ENCODE assay signal across 13 mouse cellular contexts in the genomic region with DNA sequence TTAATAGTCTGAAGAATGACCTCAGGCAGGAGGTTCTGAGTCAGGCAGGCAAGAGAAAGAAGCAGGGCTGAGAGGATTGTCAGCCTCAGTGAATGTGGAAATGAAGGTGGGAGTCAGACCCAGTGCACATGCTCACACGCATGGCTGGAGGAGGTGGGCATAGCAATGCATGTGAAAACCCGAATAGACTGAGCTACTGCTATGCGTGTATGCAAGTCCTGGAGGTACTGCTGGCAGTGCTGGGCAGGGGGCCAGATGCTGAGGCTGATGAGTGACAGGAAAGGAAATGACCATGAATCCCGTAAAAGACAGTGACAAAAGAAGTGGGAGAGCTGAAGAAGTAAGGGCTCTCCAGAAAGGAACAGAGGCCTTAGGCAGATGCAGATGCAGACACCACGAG. TPM values are rescaled to one million over a fixed set of nuclear protein-coding genes. Genes with fewer than 3 reads are reported as not detected.
DNase-seq lines count a peak whose midpoint lies in the region; ATAC-seq and TF ChIP-seq lines count a peak whose summit lies in the region.
"Had no signal": no experiment of that assay in that cellular context is flagged by ENCODE, and none has a peak within 500 bp of the region (broad histone marks: within the 10 kb centered on the region; RNA-seq: fewer than 3 reads in every experiment).

No protein-coding gene starts in this region.

- ATAC-seq in forebrain, embryonic 13.5 days: peak; percentile 75
- no peak for ATAC-seq in forebrain, embryonic 16.5 days
- ATAC-seq in lung, embryonic 14.5 days (ENCODE audit: insufficient read depth): no peak

- peaks cover 10% of the 10 kb centered on the region; the same call in 1 of the 2 replicates for H3K4me1 ChIP-seq in forebrain, embryonic 13.5 days
- peaks cover 4% of the 10 kb centered on the region; the same call in 1 of the 2 replicates for H3K4me1 ChIP-seq in forebrain, embryonic 16.5 days (replicated peaks; ENCODE audit: control insufficient read depth, insufficient read depth, low read length)
- 0 out of 2 replicates have a peak, but pooled peaks cover 6% of the 10 kb centered on the region for H3K4me1 ChIP-seq in lung, embryonic 14.5 days (ENCODE audit: insufficient read depth)
- H3K4me1 ChIP-seq in lung, adult 2 months (ENCODE audit: control insufficient read depth, insufficient read depth, low read length): peaks cover 3% of the 10 kb centered on the region
- H3K4me1 ChIP-seq: hindbrain, embryonic 10.5 days; liver, embryonic 15.5 days; neural tube, embryonic 15.5 days had no signal

- H3K27me3 ChIP-seq in forebrain, embryonic 13.5 days: no peaks in the 10 kb centered on the region
- H3K27me3 ChIP-seq in forebrain, embryonic 16.5 days (replicated peaks; ENCODE audit: control insufficient read depth, insufficient read depth, low read length): no peaks in the 10 kb centered on the region
- no peaks in the 10 kb centered on the region for H3K27me3 ChIP-seq in lung, embryonic 14.5 days (ENCODE audit: insufficient read depth, low read length)
- H3K27me3 ChIP-seq: embryonic facial prominence, embryonic 12.5 days; liver, embryonic 15.5 days; neural tube, embryonic 15.5 days had no signal

- TF ChIP-seq POLR2A in lung, adult 2 months (IDR thresholded peaks at IDR 0.05; ENCODE audit: borderline replicate concordance, extremely low read depth, low read depth, low read length): no peak

- no peak overlapping the region for H3K4me2 ChIP-seq in forebrain, embryonic 13.5 days
- no peak overlapping the region for H3K4me2 ChIP-seq in forebrain, embryonic 16.5 days (ENCODE audit: low read length)
- H3K4me2 ChIP-seq in lung, embryonic 14.5 days: no peak overlapping the region
- H3K4me2 ChIP-seq: embryonic facial prominence, embryonic 12.5 days; liver, embryonic 15.5 days; neural tube, embryonic 15.5 days had no signal

- TF ChIP-seq CTCF in lung, embryonic 14.5 days (IDR thresholded peaks at IDR 0.05; ENCODE audit: low read depth): no peak
- TF ChIP-seq CTCF in lung, adult 2 months (IDR thresholded peaks at IDR 0.05; ENCODE audit: insufficient read depth, low read length): no peak

- H3K27ac ChIP-seq in forebrain, embryonic 13.5 days: no peak overlapping the region
- H3K27ac ChIP-seq in forebrain, embryonic 16.5 days (ENCODE audit: low read length): no peak overlapping the region
- H3K27ac ChIP-seq in lung, embryonic 14.5 days (ENCODE audit: low read depth): no peak overlapping the region
- H3K27ac ChIP-seq: embryonic facial prominence, embryonic 12.5 days; hindbrain, embryonic 10.5 days; liver, embryonic 15.5 days; neural tube, embryonic 15.5 days had no signal

- DNase-seq in lung, embryonic 14.5 days: peak; percentile 53
- no peak for DNase-seq in lung, adult 2 months
- peak; percentile 69 for DNase-seq in adrenal gland, postnatal 10 days
- peak; percentile 53 for DNase-seq in kidney, postnatal 10 days
- DNase-seq in layer of hippocampus, adult 8-10 months (ENCODE audit: low spot score in 2 of 2): no peak
- DNase-seq in thymus, postnatal 36 days: no peak
- DNase-seq: cerebellum, adult 8-10 months had no signal

- 50% methylated on average over 5 of the region's 5 CpGs for WGBS in forebrain, embryonic 13.5 days
- 26% methylated on average over 5 of the region's 5 CpGs for WGBS in forebrain, embryonic 16.5 days
- WGBS in lung, embryonic 14.5 days: 47% methylated on average over 5 of the region's 5 CpGs
- 51% methylated on average over 5 of the region's 5 CpGs for WGBS in lung, adult 2 months

- H3K9ac ChIP-seq in forebrain, embryonic 13.5 days: no peak overlapping the region
- no peak overlapping the region for H3K9ac ChIP-seq in forebrain, embryonic 16.5 days (replicated peaks; ENCODE audit: low read depth, low read length)
- H3K9ac ChIP-seq in lung, embryonic 14.5 days: no peak overlapping the region
- H3K9ac ChIP-seq: embryonic facial prominence, embryonic 12.5 days; liver, embryonic 15.5 days; neural tube, embryonic 15.5 days had no signal

- no peak overlapping the region for H3K4me3 ChIP-seq in forebrain, embryonic 13.5 days
- no peak overlapping the region for H3K4me3 ChIP-seq in forebrain, embryonic 16.5 days (replicated peaks; ENCODE audit: low read length)
- H3K4me3 ChIP-seq in lung, embryonic 14.5 days (ENCODE audit: low read depth, low read length): no peak overlapping the region
- no peak overlapping the region for H3K4me3 ChIP-seq in lung, adult 2 months (replicated peaks; ENCODE audit: extremely low read depth, low read depth, low read length)
- H3K4me3 ChIP-seq: embryonic facial prominence, embryonic 12.5 days; hindbrain, embryonic 10.5 days; liver, embryonic 15.5 days; neural tube, embryonic 15.5 days had no signal

- H3K36me3 ChIP-seq in forebrain, embryonic 13.5 days (ENCODE audit: poor library complexity, severe bottlenecking): no peaks in the 10 kb centered on the region
- no peaks in the 10 kb centered on the region for H3K36me3 ChIP-seq in forebrain, embryonic 16.5 days (ENCODE audit: control insufficient read depth, insufficient read depth)
- H3K36me3 ChIP-seq in lung, embryonic 14.5 days (ENCODE audit: insufficient read depth): no peaks in the 10 kb centered on the region
- H3K36me3 ChIP-seq: embryonic facial prominence, embryonic 12.5 days; hindbrain, embryonic 10.5 days; liver, embryonic 15.5 days; neural tube, embryonic 15.5 days had no signal

- H3K9me3 ChIP-seq in forebrain, embryonic 13.5 days (replicated peaks): no peaks in the 10 kb centered on the region
- no peaks in the 10 kb centered on the region for H3K9me3 ChIP-seq in forebrain, embryonic 16.5 days (ENCODE audit: control insufficient read depth, low read length)
- H3K9me3 ChIP-seq in lung, embryonic 14.5 days (ENCODE audit: low read depth, low read length): no peaks in the 10 kb centered on the region
- H3K9me3 ChIP-seq: embryonic facial prominence, embryonic 12.5 days; hindbrain, embryonic 10.5 days; liver, embryonic 15.5 days; neural tube, embryonic 15.5 days had no signal

RNA-seq across cellular contexts. Expression of a gene that starts 50.3 kb away (rescaled TPM):
- polyA plus RNA-seq in forebrain, embryonic 13.5 days (2015; fragmentation: Nextera tagmentation; extraction: Ambion mirVana): 0.87 and 1.5 TPM in 2 replicates
- 0.91 and 1.4 TPM in 2 replicates for polyA plus RNA-seq in forebrain, embryonic 16.5 days (2015; fragmentation: Nextera tagmentation; extraction: Ambion mirVana)
- 0.11 and 0.26 TPM in 2 replicates for polyA plus RNA-seq in lung, embryonic 14.5 days (2014; fragmentation: Nextera tagmentation; extraction: Ambion mirVana)
- 1.0 TPM in 2 replicates for polyA plus RNA-seq in lung, adult 2 months (2012; rRNA removed)
- under 1 TPM; 0.09 to 0.12 TPM for total RNA-seq in adrenal gland, postnatal 10 days (2021)
- 1 to 10 TPM in 1 of 4 experiments, under 1 TPM in 3; 0.66 to 1.2 (median 0.87) TPM for total RNA-seq in layer of hippocampus, adult 8-10 months (2022)

Comparison
In these comparisons a context has a peak if more than half of its experiments do, and no peak if none do; other contexts are left out.
1. DNase-seq: peak in lung, embryonic 14.5 days (single experiment), adrenal gland, postnatal 10 days (single experiment) and kidney, postnatal 10 days (single experiment); none in lung, adult 2 months (single experiment), layer of hippocampus, adult 8-10 months (0 of 2) and thymus, postnatal 36 days (0 of 2).